Mouse (Mus musculus) cerebellum, postnatal 4 days (tissue): ENCODE data around the gene Gm49391.
"Not testable (repeated sequence)": the region's sequence is repeated elsewhere in the genome, so short reads cannot be mapped to it uniquely, and the experiment has no call there.

Experiments
- DNase-seq, 2 experiments: peaks; one replicate each; pipeline ENCODE4 v3.0.0; 2022; ENCODE audit warnings: low spot score in 2 of 2, mixed read lengths in 1 of 2

The Gm49391 gene

GRCm38 (mm10) chr13:60936500-60936901 is at the start of gene Gm49391, which contains the start of gene Ctla2a:
Gene Gm49391 (minus strand): TSS chr13:60936571.
Gene Ctla2a (minus strand): TSS chr13:60936625.
- no peak for DNase-seq

- not testable (repeated sequence) for DNase-seq
These were observed 35.9 kb upstream of the Gm49391 start for GRCm38 (mm10) chr13:60972319-60972718.

- not testable (repeated sequence) for DNase-seq
These were observed 27.6 kb upstream of the Gm49391 start for GRCm38 (mm10) chr13:60963985-60964384.

- no peak for DNase-seq
These were observed 25.3 kb upstream of the Gm49391 start for GRCm38 (mm10) chr13:60961706-60962105.

GRCm38 (mm10) chr13:60941884-60942283 is 5.5 kb upstream of the Gm49391 start, which contains the start of gene Tpbpa:
Gene Tpbpa (minus strand): TSS chr13:60941984.
- not testable (repeated sequence) for DNase-seq

GRCm38 (mm10) chr13:60935490-60935889 is 881 bp downstream of the Gm49391 start, which contains the start of gene Gm49393:
Gene Gm49393 (minus strand): TSS chr13:60935590.
- DNase-seq = not testable (repeated sequence)

GRCm38 (mm10) chr13:60904780-60905179 is 31.6 kb downstream of the Gm49391 start, which contains the start of gene Tpbpb:
Gene Tpbpb (minus strand): TSS chr13:60904880.
- not testable (repeated sequence) for DNase-seq

GRCm38 (mm10) chr13:60897328-60897727 is 39.0 kb downstream of the Gm49391 start, which contains the start of gene Ctla2b:
Gene Ctla2b (minus strand): TSS chr13:60897447.
- no peak for DNase-seq

- DNase-seq = not testable (repeated sequence)
These were observed 39.6 kb downstream of the Gm49391 start, which contains the start of gene Gm49392 for GRCm38 (mm10) chr13:60896794-60897193. Gene Gm49392 (minus strand): TSS chr13:60896894.

GRCm38 (mm10) chr13:60895406-60896160 is 40.8 kb downstream of the Gm49391 start:
- no peak for DNase-seq

- no peak for DNase-seq
These were observed 44.1 kb downstream of the Gm49391 start for GRCm38 (mm10) chr13:60892301-60892700.

GRCm38 (mm10) chr13:60864281-60864680 is 72.1 kb downstream of the Gm49391 start, which contains the start of gene 4930486L24Rik:
Gene 4930486L24Rik (minus strand): TSS chr13:60864475.
- no peak for DNase-seq

- no peak for DNase-seq
These were observed 87.9 kb downstream of the Gm49391 start for GRCm38 (mm10) chr13:60848241-60849120.
